Mouse (Mus musculus) lung, postnatal 25 days (tissue): Measurements from ENCODE around the gene Krt76.

Source experiments
- DNase-seq: peaks from one replicate; pipeline ENCODE4 v3.0.0; 2022; ENCODE audit warnings: low spot score

Krt76 gene

GRCm38 (mm10) chr15:101860421-101861130 lies 32.1 kb downstream of the Krt76 start:
- DNase-seq, result no peak

- DNase-seq, result peak; percentile 14
Observed at GRCm38 (mm10) chr15:101859735-101860170, 33.0 kb downstream of the Krt76 start.

GRCm38 (mm10) chr15:101858673-101859425 lies 33.9 kb downstream of the Krt76 start:
- DNase-seq, result no peak

GRCm38 (mm10) chr15:101856696-101857095 lies 36.0 kb downstream of the Krt76 start:
- DNase-seq, result no peak

GRCm38 (mm10) chr15:101855732-101856131 lies 37.0 kb downstream of the Krt76 start:
- no peak for DNase-seq

- no peak for DNase-seq
Observed at GRCm38 (mm10) chr15:101854294-101854693, 38.4 kb downstream of the Krt76 start.

- no peak for DNase-seq
Observed at GRCm38 (mm10) chr15:101852571-101852970, 40.1 kb downstream of the Krt76 start.

GRCm38 (mm10) chr15:101850694-101851093 lies 42.0 kb downstream of the Krt76 start, which contains the start of gene Krt1:
TSS of gene Krt1 (minus strand) at chr15:101850794.
- no peak for DNase-seq

GRCm38 (mm10) chr15:101845971-101846403 lies 46.7 kb downstream of the Krt76 start:
- DNase-seq, result peak; percentile 12

- no peak for DNase-seq
Observed at GRCm38 (mm10) chr15:101843192-101843591, 49.5 kb downstream of the Krt76 start.

- DNase-seq, result no peak
Observed at GRCm38 (mm10) chr15:101834784-101835328, 57.9 kb downstream of the Krt76 start.
